Mouse (Mus musculus): ENCODE measurements at regions not wholly inside any gene's neighbourhood (a gene's known extent, or its start where the extent isn't known, plus 50 kb on each side); places are given as distances from the start of the nearest gene placed in this dataset.
"Not testable (repeated sequence)": the region's sequence is repeated elsewhere in the genome, so short reads cannot be mapped to it uniquely, and the experiment has no call there.

DNA sequence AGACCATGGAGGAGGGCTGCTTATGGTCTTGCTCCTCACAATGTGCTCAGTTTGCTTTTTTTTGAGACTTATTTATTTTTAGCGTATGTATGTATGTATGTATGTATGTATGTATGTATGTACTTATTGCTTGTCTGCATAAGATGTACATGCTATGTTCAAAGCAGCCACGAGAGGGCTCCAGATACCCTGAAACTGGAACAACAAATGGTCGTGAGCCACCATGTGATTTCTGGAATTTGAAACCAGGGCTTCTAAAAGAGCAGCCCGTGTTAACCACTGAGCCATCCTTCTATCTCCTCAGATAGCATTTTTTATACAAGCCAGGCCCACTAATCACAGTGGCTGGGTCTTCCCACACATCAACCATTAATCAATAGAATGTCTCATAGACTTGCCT, 611.2 kb downstream of the 5730507C01Rik start:
- 77% methylated on average over 4 of the region's 4 CpGs for WGBS
- H3K4me1 ChIP-seq (replicated peaks; ENCODE audit: control insufficient read depth, insufficient read depth, low read length): no peaks in the 10 kb centered on the region
- H3K27me3 ChIP-seq (ENCODE audit: control insufficient read depth, insufficient read depth, low read length): no peaks in the 10 kb centered on the region
- TF ChIP-seq CTCF (IDR thresholded peaks at IDR 0.05; ENCODE audit: borderline replicate concordance, control insufficient read depth, extremely low read depth, insufficient read depth, low read length, poor library complexity): no peak
- no peak for TF ChIP-seq POLR2A (IDR thresholded peaks at IDR 0.05; ENCODE audit: control insufficient read depth, extremely low read depth, insufficient read depth, low read length, poor library complexity)
- no peak for DNase-seq
- no peaks in the 10 kb centered on the region for H3K36me3 ChIP-seq (ENCODE audit: control insufficient read depth, insufficient read depth, low read length)
- H3K4me3 ChIP-seq (ENCODE audit: control insufficient read depth, insufficient read depth, low read length): no peak overlapping the region
- H3K27ac ChIP-seq (ENCODE audit: control insufficient read depth, insufficient read depth, low read length): no peak overlapping the region

DNA sequence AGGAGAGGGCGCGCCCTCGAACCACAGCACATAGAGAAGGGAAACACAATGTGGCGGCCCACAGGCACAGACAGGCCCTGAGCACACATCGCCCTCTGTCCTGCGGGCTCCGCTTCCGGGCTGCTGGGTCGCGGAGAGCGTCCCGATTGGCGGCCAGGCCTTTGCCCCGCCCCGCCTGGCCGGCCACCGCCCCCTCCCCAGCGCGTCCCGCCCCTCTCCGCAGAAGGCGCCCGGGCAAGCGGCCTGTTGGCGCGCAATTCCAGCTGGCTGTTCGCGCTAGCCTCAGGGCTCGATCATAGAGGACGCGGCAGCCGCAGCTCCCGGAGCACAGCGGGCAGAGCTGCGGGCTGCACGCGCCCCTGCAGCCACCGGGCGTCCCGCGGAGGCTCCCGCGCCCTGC, 661.3 kb downstream of the 5730507C01Rik start:
- Histone ChIP-seq H3K27me3 (ENCODE audit: control insufficient read depth, insufficient read depth, low read length) (no peaks in the 10 kb centered on the region), H3K4me1 (replicated peaks; ENCODE audit: control insufficient read depth, insufficient read depth, low read length) (no peaks in the 10 kb centered on the region), H3K36me3 (ENCODE audit: control insufficient read depth, insufficient read depth, low read length) (no peaks in the 10 kb centered on the region), H3K4me3 (ENCODE audit: control insufficient read depth, insufficient read depth, low read length) (no peak overlapping the region), H3K27ac (ENCODE audit: control insufficient read depth, insufficient read depth, low read length) (no peak overlapping the region)
- TF ChIP-seq POLR2A (IDR thresholded peaks at IDR 0.05; ENCODE audit: control insufficient read depth, extremely low read depth, insufficient read depth, low read length, poor library complexity) (no peak), CTCF (IDR thresholded peaks at IDR 0.05; ENCODE audit: borderline replicate concordance, control insufficient read depth, extremely low read depth, insufficient read depth, low read length, poor library complexity) (no peak)
- 38% methylated on average over 40 of the region's 43 CpGs for WGBS
- DNase-seq: no peak

DNA sequence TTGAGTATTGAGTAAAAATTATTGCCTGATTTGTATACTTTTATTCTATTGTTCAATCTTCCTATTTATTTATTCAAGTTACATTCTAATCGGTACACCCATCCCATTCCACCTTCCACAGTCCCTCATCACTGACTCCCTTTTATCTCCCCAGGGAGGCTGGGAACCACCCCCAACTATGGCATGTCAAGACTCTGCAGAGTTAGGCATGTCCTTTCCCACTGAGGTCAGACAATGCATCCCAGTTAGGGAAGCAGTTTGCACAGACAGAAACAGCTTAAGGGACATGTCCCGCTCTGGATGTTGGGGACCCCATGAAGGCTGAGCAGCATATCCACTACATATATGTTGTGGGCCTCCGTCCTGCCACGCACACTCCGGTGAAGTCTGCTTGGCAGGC, 678.1 kb downstream of the 5730507C01Rik start:
- H3K4me3 ChIP-seq (ENCODE audit: control insufficient read depth, insufficient read depth, low read length): no peak overlapping the region
- 98% methylated on average over 5 of the region's 5 CpGs for WGBS
- H3K36me3 ChIP-seq (ENCODE audit: control insufficient read depth, insufficient read depth, low read length): no peaks in the 10 kb centered on the region
- H3K27me3 ChIP-seq (ENCODE audit: control insufficient read depth, insufficient read depth, low read length): no peaks in the 10 kb centered on the region
- DNase-seq: no peak
- H3K27ac ChIP-seq (ENCODE audit: control insufficient read depth, insufficient read depth, low read length): no peak overlapping the region
- TF ChIP-seq CTCF (IDR thresholded peaks at IDR 0.05; ENCODE audit: borderline replicate concordance, control insufficient read depth, extremely low read depth, insufficient read depth, low read length, poor library complexity): no peak
- TF ChIP-seq POLR2A (IDR thresholded peaks at IDR 0.05; ENCODE audit: control insufficient read depth, extremely low read depth, insufficient read depth, low read length, poor library complexity): no peak
- no peaks in the 10 kb centered on the region for H3K4me1 ChIP-seq (replicated peaks; ENCODE audit: control insufficient read depth, insufficient read depth, low read length)

DNA sequence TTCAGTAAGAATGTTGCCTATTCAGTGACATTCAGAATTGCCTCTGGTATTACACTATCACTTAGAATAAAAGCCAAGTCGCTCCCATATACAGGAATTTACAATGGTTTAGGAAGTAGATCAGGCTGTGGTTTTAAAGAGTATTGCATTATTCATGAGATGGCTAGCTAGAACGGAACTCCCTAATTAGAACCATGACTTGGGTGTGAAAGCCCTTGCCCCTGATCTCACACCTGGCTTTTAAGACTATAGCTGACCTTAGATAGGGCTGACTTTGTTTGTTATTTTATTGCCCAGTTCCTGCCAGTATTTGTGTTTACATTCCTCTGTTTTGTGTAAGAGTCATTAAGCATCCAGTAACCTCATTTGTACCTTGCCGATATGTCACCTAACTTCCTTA, 678.7 kb downstream of the 5730507C01Rik start:
- not testable (repeated sequence) for H3K36me3 ChIP-seq (ENCODE audit: control insufficient read depth, insufficient read depth, low read length); H3K27ac ChIP-seq (ENCODE audit: control insufficient read depth, insufficient read depth, low read length); DNase-seq; H3K4me3 ChIP-seq (ENCODE audit: control insufficient read depth, insufficient read depth, low read length); H3K27me3 ChIP-seq (ENCODE audit: control insufficient read depth, insufficient read depth, low read length); H3K4me1 ChIP-seq (replicated peaks; ENCODE audit: control insufficient read depth, insufficient read depth, low read length)
- 86% methylated on average over 3 of the region's 3 CpGs for WGBS

DNA sequence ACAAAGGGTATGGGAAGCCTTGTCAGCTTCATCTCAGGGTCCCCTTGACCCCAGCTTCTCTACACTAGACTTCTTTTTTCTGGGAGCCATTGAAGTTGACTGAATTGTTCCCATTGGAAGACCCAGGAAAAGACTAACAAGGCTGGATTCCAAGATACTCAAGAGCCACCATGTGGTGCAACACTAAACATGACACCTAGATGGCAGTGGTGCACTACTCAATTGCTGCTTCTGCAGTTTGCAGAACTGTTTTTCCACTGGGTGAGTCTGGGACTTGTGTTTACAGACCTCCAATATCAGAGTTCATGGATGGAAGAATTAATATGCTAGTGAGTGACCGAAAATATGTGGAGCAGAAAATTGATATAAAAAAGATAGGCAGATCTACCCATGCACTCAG, 709.7 kb downstream of the 5730507C01Rik start:
- H3K4me1 ChIP-seq (replicated peaks; ENCODE audit: control insufficient read depth, insufficient read depth, low read length); H3K27ac ChIP-seq (ENCODE audit: control insufficient read depth, insufficient read depth, low read length); DNase-seq; H3K27me3 ChIP-seq (ENCODE audit: control insufficient read depth, insufficient read depth, low read length); H3K36me3 ChIP-seq (ENCODE audit: control insufficient read depth, insufficient read depth, low read length); H3K4me3 ChIP-seq (ENCODE audit: control insufficient read depth, insufficient read depth, low read length): not testable (repeated sequence)
- WGBS: 76% methylated on average over 1 of the region's 1 CpGs

DNA sequence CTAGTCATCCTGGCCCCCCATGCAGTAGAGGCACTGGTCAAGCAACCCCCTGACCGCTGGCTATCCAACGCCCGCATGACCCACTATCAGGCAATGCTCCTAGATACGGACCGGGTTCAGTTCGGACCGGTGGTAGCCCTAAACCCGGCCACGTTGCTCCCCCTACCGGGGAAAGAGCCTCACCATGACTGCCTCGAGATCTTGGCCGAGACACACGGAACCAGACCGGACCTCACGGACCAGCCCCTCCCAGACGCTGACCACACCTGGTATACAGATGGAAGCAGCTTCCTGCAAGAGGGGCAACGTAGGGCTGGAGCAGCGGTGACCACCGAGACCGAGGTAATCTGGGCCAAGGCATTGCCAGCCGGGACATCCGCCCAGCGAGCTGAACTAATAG, 707.6 kb upstream of the Gm21863 start:
- H3K27me3 ChIP-seq (ENCODE audit: control insufficient read depth, insufficient read depth, low read length); H3K36me3 ChIP-seq (ENCODE audit: control insufficient read depth, insufficient read depth, low read length); H3K27ac ChIP-seq (ENCODE audit: control insufficient read depth, insufficient read depth, low read length); H3K4me3 ChIP-seq (ENCODE audit: control insufficient read depth, insufficient read depth, low read length); H3K4me1 ChIP-seq (replicated peaks; ENCODE audit: control insufficient read depth, insufficient read depth, low read length): not testable (repeated sequence)
- WGBS: 94% methylated on average over 23 of the region's 23 CpGs
- peak; percentile 3 for DNase-seq

DNA sequence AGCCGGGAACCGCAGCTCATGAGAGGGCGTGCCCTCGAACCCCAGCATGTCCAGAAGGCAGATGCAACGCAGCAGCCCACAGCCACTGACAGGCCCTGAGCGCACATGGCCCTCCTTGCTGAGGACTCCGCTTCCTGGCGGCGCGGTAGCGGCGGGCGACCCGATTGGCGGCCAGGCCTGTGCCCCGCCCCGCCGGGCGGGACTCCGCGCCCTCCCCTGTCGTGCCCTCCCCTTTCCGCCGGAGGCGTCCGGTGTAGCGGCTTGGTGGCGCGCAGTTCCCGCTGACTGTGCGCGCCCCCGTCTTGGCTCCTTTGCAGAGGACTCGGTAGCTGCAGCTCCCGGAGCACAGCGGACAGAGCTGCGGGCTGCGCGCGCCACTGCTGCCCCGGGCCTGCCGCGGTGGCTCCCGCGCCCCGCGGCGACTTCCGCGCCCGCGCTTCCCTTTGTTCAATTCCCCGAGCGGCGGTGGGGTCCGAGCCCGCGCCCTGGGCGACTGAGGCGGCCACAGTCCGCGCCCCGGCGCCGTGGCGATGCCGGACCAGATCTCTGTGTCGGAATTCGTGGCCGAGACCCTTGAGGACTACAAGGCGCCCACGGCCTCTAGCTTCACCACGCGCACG, 665.9 kb upstream of the Gm21863 start:
- H3K4me1 ChIP-seq (replicated peaks; ENCODE audit: control insufficient read depth, insufficient read depth, low read length); H3K27ac ChIP-seq (ENCODE audit: control insufficient read depth, insufficient read depth, low read length); H3K36me3 ChIP-seq (ENCODE audit: control insufficient read depth, insufficient read depth, low read length); H3K27me3 ChIP-seq (ENCODE audit: control insufficient read depth, insufficient read depth, low read length): not testable (repeated sequence)
- DNase-seq: peak; percentile 37
- WGBS: 22% methylated on average over 75 of the region's 75 CpGs
- H3K4me3 ChIP-seq (ENCODE audit: control insufficient read depth, insufficient read depth, low read length): peak overlapping the region; percentile 8

DNA sequence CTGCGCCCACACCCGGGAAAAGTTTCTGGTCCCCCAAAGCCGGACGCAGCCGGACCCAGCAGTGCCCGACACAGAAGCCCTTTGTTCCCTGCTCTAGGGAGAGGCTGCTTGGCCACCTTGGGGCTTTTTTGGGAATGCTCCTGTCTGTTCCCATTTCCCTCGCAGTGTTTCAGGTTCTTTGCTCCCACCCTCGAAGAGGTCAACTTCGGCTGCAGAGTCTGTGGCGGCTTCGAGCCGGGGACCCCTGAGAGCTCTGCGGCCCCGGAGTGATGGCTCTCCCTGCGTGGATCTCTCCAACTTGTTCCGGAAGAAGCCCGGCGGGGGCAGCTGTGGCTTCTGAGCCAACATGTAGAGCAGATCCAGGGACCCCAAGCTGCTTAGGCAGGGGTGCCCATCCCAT, 665.3 kb upstream of the Gm21863 start:
- 56% methylated on average over 18 of the region's 18 CpGs for WGBS
- DNase-seq; H3K4me1 ChIP-seq (replicated peaks; ENCODE audit: control insufficient read depth, insufficient read depth, low read length); H3K36me3 ChIP-seq (ENCODE audit: control insufficient read depth, insufficient read depth, low read length); H3K27me3 ChIP-seq (ENCODE audit: control insufficient read depth, insufficient read depth, low read length); H3K4me3 ChIP-seq (ENCODE audit: control insufficient read depth, insufficient read depth, low read length); H3K27ac ChIP-seq (ENCODE audit: control insufficient read depth, insufficient read depth, low read length): not testable (repeated sequence)

DNA sequence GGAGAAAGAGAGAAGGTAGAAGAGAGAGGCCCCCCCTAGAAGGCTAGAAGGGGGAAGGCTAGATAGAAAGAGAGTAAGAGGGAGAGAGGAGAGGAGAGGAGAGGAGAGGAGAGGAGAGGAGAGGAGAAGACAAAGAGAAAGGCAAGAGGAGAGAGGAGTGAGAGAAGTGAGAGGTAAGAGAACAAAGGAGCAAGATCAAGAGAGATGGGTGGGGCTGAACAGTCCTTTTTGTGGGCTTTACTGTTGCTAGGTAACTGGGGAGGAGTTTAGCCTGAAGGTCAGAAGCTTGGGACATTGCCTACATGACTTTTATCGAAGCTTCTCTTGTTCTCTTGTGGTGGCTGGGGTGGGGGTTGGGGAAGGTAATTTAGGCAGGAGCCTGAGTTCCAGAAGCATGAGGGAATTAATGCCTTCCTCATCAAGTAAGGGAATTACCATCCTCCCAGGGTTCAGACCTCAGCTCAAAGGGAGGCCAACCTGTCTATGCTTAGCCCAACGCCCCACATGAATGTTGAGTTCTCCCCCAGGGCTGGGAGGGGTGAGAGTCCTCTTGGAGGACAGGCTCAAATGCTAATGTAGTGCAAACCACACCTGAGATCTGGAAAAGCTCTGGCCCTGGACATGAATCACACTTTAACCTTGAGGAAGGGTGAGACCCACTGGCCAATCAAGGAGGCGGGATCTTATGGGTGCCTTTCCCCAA, 662.1 kb upstream of the Gm21863 start:
- not testable (repeated sequence) for H3K27me3 ChIP-seq (ENCODE audit: control insufficient read depth, insufficient read depth, low read length); H3K36me3 ChIP-seq (ENCODE audit: control insufficient read depth, insufficient read depth, low read length); H3K4me1 ChIP-seq (replicated peaks; ENCODE audit: control insufficient read depth, insufficient read depth, low read length); H3K4me3 ChIP-seq (ENCODE audit: control insufficient read depth, insufficient read depth, low read length); DNase-seq; H3K27ac ChIP-seq (ENCODE audit: control insufficient read depth, insufficient read depth, low read length)
- 89% methylated on average over 3 of the region's 3 CpGs for WGBS
